Comparison of ENCODE assay signal across 12 mouse cellular contexts in the genomic region with DNA sequence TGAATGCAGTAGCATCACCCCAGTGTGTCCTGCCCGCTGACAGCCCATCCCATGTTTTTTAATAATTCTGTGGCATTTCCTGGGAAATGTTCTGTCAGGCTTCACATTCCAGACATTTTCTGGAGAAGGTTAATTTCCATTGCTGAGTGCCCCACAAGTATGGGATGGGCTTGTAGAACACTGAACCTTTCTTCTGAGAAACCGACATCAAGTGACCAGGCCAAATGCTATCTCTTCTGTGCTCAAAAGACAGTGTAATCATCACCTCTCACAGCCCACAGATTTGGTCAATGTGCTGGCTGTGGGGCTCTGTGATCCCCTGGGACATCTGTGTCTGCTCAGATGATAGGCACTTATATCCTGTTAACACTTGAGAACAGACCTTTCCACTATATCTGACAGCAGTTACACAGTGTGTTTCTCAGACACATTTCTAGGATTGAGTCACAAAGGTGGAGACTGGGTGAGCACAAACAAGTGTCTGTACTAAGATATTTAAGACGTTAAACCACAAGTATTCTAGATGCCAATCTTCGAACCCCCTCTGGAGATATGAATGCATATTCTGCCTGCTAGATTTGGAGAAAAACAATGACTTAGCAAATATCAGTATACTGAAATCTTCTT.
DNase-seq lines count a peak whose midpoint lies in the region; ATAC-seq and TF ChIP-seq lines count a peak whose summit lies in the region.
"Had no signal": no experiment of that assay in that cellular context is flagged by ENCODE, and none has a peak within 500 bp of the region (broad histone marks: within the 10 kb centered on the region; RNA-seq: fewer than 3 reads in every experiment).

No protein-coding gene starts in this region.

- peaks cover 20% of the 10 kb centered on the region; the same call in 1 of the 2 replicates for H3K36me3 ChIP-seq in lung, embryonic 14.5 days (ENCODE audit: insufficient read depth)
- peaks cover 13% of the 10 kb centered on the region for H3K36me3 ChIP-seq in myocyte (ENCODE audit: control insufficient read depth, insufficient read depth)
- H3K36me3 ChIP-seq: forebrain, embryonic 15.5 days; midbrain, embryonic 13.5 days had no signal

- H3K27me3 ChIP-seq in lung, embryonic 14.5 days (ENCODE audit: insufficient read depth, low read length) = no peaks in the 10 kb centered on the region
- no peaks in the 10 kb centered on the region for H3K27me3 ChIP-seq in myocyte (ENCODE audit: control insufficient read depth, insufficient read depth, insufficient read length)
- no peaks in the 10 kb centered on the region for H3K27me3 ChIP-seq in cerebellum, adult 2 months (ENCODE audit: control insufficient read depth, insufficient read depth, low read length)
- H3K27me3 ChIP-seq: forebrain, embryonic 15.5 days; midbrain, embryonic 13.5 days had no signal

- no peaks in the 10 kb centered on the region for H3K9me3 ChIP-seq in lung, embryonic 14.5 days (ENCODE audit: low read depth, low read length)
- H3K9me3 ChIP-seq: forebrain, embryonic 15.5 days; midbrain, embryonic 13.5 days had no signal

- H3K27ac ChIP-seq in lung, embryonic 14.5 days (ENCODE audit: low read depth) = no peak overlapping the region
- no peak overlapping the region for H3K27ac ChIP-seq in cerebellum, adult 2 months (ENCODE audit: insufficient read depth, low read length)
- H3K27ac ChIP-seq: forebrain, embryonic 15.5 days; layer of hippocampus, adult 2 months; midbrain, embryonic 13.5 days had no signal

- peaks cover 57% of the 10 kb centered on the region for H3K79me2 ChIP-seq in myocyte (ENCODE audit: control insufficient read depth, insufficient read depth)

- WGBS in lung, embryonic 14.5 days = 78% methylated on average over 4 of the region's 4 CpGs
- WGBS in cerebellum, adult 2 months = 80% methylated on average over 4 of the region's 4 CpGs

- no peak overlapping the region for H3K4me2 ChIP-seq in lung, embryonic 14.5 days
- peak overlapping the region; percentile 85 for H3K4me2 ChIP-seq in myocyte (ENCODE audit: low read depth)
- H3K4me2 ChIP-seq: forebrain, embryonic 15.5 days; midbrain, embryonic 13.5 days had no signal

- no peak overlapping the region for H3ac ChIP-seq in myocyte (ENCODE audit: control insufficient read depth, insufficient read length)

- DNase-seq in lung, embryonic 14.5 days = no peak
- DNase-seq in lung, adult 18-20 months = no peak
- DNase-seq in Muller cell, postnatal 12 days (ENCODE audit: inconsistent ontology term) = peak; percentile 80
- no peak for DNase-seq in cerebellum, postnatal 25 days
- no peak for DNase-seq in layer of hippocampus, postnatal 25 days (ENCODE audit: extremely low spot score in 1 of 2, low spot score in 1 of 2)
- no peak for DNase-seq in cerebellum, adult 2 months
- DNase-seq: cerebellum, postnatal 36 days had no signal

- H3K4me1 ChIP-seq in lung, embryonic 14.5 days (ENCODE audit: insufficient read depth) = no peaks in the 10 kb centered on the region
- H3K4me1 ChIP-seq in cerebellum, adult 2 months (ENCODE audit: control insufficient read depth, insufficient read depth, low read length) = no peaks in the 10 kb centered on the region
- H3K4me1 ChIP-seq: forebrain, embryonic 15.5 days; midbrain, embryonic 13.5 days had no signal

- peak; percentile 26; the same call in 1 of the 2 replicates for ATAC-seq in lung, embryonic 14.5 days (ENCODE audit: insufficient read depth)
- peak; percentile 26 to 29; a peak in 3 of 4 replicates for ATAC-seq in hematopoietic stem cell, adult 5-6 weeks (replicated peaks in 1 of 2; ENCODE audit: insufficient read depth in 1 of 2, low FRiP score in 2 of 2, low TSS enrichment in 1 of 2, low read depth in 1 of 2, poor library complexity in 2 of 2, severe bottlenecking in 2 of 2)
- ATAC-seq: forebrain, embryonic 15.5 days; midbrain, embryonic 13.5 days had no signal

- no peak overlapping the region for H3K9ac ChIP-seq in lung, embryonic 14.5 days
- H3K9ac ChIP-seq: forebrain, embryonic 15.5 days; midbrain, embryonic 13.5 days had no signal

- no peak for TF ChIP-seq CTCF in lung, embryonic 14.5 days (IDR thresholded peaks at IDR 0.05; ENCODE audit: low read depth)
- TF ChIP-seq CTCF in cerebellum, adult 2 months (IDR thresholded peaks at IDR 0.05; ENCODE audit: borderline replicate concordance, insufficient read depth, low read depth, low read length) = no peak

- TF ChIP-seq POLR2A in myocyte (IDR thresholded peaks at IDR 0.05; ENCODE audit: insufficient read length, low read depth) = no peak
- TF ChIP-seq POLR2A in cerebellum, adult 2 months (IDR thresholded peaks at IDR 0.05; ENCODE audit: borderline replicate concordance, insufficient read depth, low read length) = no peak

- H3K4me3 ChIP-seq in lung, embryonic 14.5 days (ENCODE audit: low read depth, low read length) = no peak overlapping the region
- H3K4me3 ChIP-seq in myocyte = no peak overlapping the region
- H3K4me3 ChIP-seq in cerebellum, adult 2 months (replicated peaks; ENCODE audit: insufficient read depth, low read depth, low read length) = no peak overlapping the region
- H3K4me3 ChIP-seq: forebrain, embryonic 15.5 days; layer of hippocampus, adult 2 months; midbrain, embryonic 13.5 days had no signal

TF ChIP-seq in myocyte, 11 proteins besides CTCF, POLR2A, EP300 and RAD21:
- TF ChIP-seq USF1 (IDR thresholded peaks at IDR 0.05; ENCODE audit: low read depth) (no peak), SRF (IDR thresholded peaks at IDR 0.05; ENCODE audit: control insufficient read depth, insufficient read length, low read depth) (no peak), MYOD1 (IDR thresholded peaks at IDR 0.05; ENCODE audit: control insufficient read depth in 1 of 3, insufficient read length in 2 of 3, low read depth in 2 of 3) (peak in 2 of 3 experiments; percentile 43 to 71), CEBPB (IDR thresholded peaks at IDR 0.05; ENCODE audit: insufficient read depth, poor library complexity, severe bottlenecking) (0 out of 2 replicates have a peak, but pooled peaks have one; percentile 20), REST (IDR thresholded peaks at IDR 0.05; ENCODE audit: insufficient read depth, insufficient read length) (no peak), MYOG (IDR thresholded peaks at IDR 0.05; ENCODE audit: control insufficient read depth in 1 of 3, insufficient read depth in 1 of 3, insufficient read length in 2 of 3, low read depth in 2 of 3) (no peak)
